Mouse (Mus musculus): ENCODE measurements around the gene Phf3.
"Not testable (repeated sequence)": the region's sequence is repeated elsewhere in the genome, so short reads cannot be mapped to it uniquely, and the experiment has no call there.

- TF ChIP-seq GATA1, TAL1 (IDR thresholded peaks at IDR 0.05; ENCODE audit: low read length): not testable (repeated sequence)
These were observed 10.1 kb upstream of the Phf3 start for GRCm38 (mm10) chr1:30883806-30884205.
